Mouse (Mus musculus) hindbrain, embryonic 10.5 days (tissue): ENCODE measurements at regions not wholly inside any gene's neighbourhood (a gene's known extent, or its start where the extent isn't known, plus 50 kb on each side); places are given as distances from the start of the nearest gene placed in this dataset.

Experiments
- DNase-seq: peaks from one replicate; pipeline ENCODE4 v3.0.0-alpha.2; 2017; ENCODE audit warnings: low spot score
- H3K27ac ChIP-seq: fragments of 300-500 bp; sonication (generic); 2 replicates; pipeline ENCODE4 v1.5.1; 2016; ENCODE audit warnings: mild to moderate bottlenecking, moderate library complexity
- H3K27me3 ChIP-seq: fragments of 300-500 bp; sonication (generic); 2 replicates; pipeline ENCODE4 v1.6.1; 2016; ENCODE audit warnings: mild to moderate bottlenecking; ENCODE audit not compliant: poor library complexity, insufficient read depth, severe bottlenecking
- H3K36me3 ChIP-seq: fragments of 300-500 bp; sonication (generic); 2 replicates; pipeline ENCODE4 v1.6.1; 2016; ENCODE audit warnings: mild to moderate bottlenecking, moderate library complexity
- H3K4me1 ChIP-seq: fragments of 300-500 bp; sonication (generic); replicated peaks from 2 replicates; pipeline ENCODE4 v1.6.1; 2016; ENCODE audit warnings: mild to moderate bottlenecking
- H3K4me3 ChIP-seq: fragments of 300-500 bp; sonication (generic); 2 replicates; pipeline ENCODE4 v1.5.1; 2016; ENCODE audit warnings: mild to moderate bottlenecking, moderate library complexity
- H3K9me3 ChIP-seq: fragments of 300-500 bp; sonication (generic); 2 replicates; pipeline ENCODE4 v1.6.1; 2016; ENCODE audit warnings: mild to moderate bottlenecking, moderate library complexity
- WGBS: fragments of 180-500 bp; shearing (Covaris S2); methylation state at CpG from one replicate; pipeline ENCODE4 v1.1.7; 2016; 5-methylcytosine and 5-hydroxymethylcytosine counted together

- no peak overlapping the region for H3K27ac ChIP-seq
Measured at GRCm38 (mm10) chr2:173379736-173380135, 103.4 kb upstream of the Pmepa1 start.

GRCm38 (mm10) chr2:173380341-173380761 lies 104.0 kb upstream of the Pmepa1 start:
- no peak for DNase-seq
- 70% methylated on average over 3 of the region's 3 CpGs for whole genome bisulfite sequencing

More at GRCm38 (mm10) chr2:173379736-173380135, 103.4 kb upstream of the Pmepa1 start:
- Histone ChIP-seq H3K4me3 (no peak overlapping the region), H3K27me3 (no peaks in the 10 kb centered on the region), H3K36me3 (no peaks in the 10 kb centered on the region), H3K9me3 (no peaks in the 10 kb centered on the region), H3K4me1 (peaks cover 20% of the 10 kb centered on the region)
- 77% methylated on average over 1 of the region's 1 CpGs for WGBS
- no peak for DNase-seq

GRCm38 (mm10) chr2:173382176-173382813 lies 106.0 kb upstream of the Pmepa1 start:
- Histone ChIP-seq H3K4me3 (no peak overlapping the region), H3K27ac (peak overlapping the region; percentile 59), H3K36me3 (no peaks in the 10 kb centered on the region), H3K4me1 (peaks cover 26% of the 10 kb centered on the region), H3K27me3 (no peaks in the 10 kb centered on the region; the same call in 1 of the 2 replicates), H3K9me3 (no peaks in the 10 kb centered on the region)
- WGBS = 68% methylated on average over 7 of the region's 7 CpGs
- DNase-seq = no peak

More at GRCm38 (mm10) chr2:173380341-173380761, 104.0 kb upstream of the Pmepa1 start:
- Histone ChIP-seq H3K27ac (no peak overlapping the region), H3K27me3 (no peaks in the 10 kb centered on the region), H3K9me3 (no peaks in the 10 kb centered on the region), H3K36me3 (no peaks in the 10 kb centered on the region), H3K4me3 (no peak overlapping the region), H3K4me1 (peaks cover 26% of the 10 kb centered on the region)

- no peaks in the 10 kb centered on the region; the same call in 1 of the 2 replicates for H3K27me3 ChIP-seq
- H3K4me3 ChIP-seq = no peak overlapping the region
- no peaks in the 10 kb centered on the region for H3K9me3 ChIP-seq
- H3K27ac ChIP-seq = no peak overlapping the region
- peaks cover 18% of the 10 kb centered on the region for H3K4me1 ChIP-seq
- no peaks in the 10 kb centered on the region for H3K36me3 ChIP-seq
- no peak for DNase-seq
- WGBS = 76% methylated on average over 8 of the region's 8 CpGs
Measured at GRCm38 (mm10) chr2:173384935-173385586, 108.7 kb upstream of the Pmepa1 start.

GRCm38 (mm10) chr2:173385722-173386141 lies 109.4 kb upstream of the Pmepa1 start:
- H3K27me3 ChIP-seq = no peaks in the 10 kb centered on the region; the same call in 1 of the 2 replicates
- no peak overlapping the region for H3K4me3 ChIP-seq
- peaks cover 18% of the 10 kb centered on the region for H3K4me1 ChIP-seq
- 0 out of 2 replicates have a peak, but pooled peaks cover under 1% of the 10 kb centered on the region for H3K9me3 ChIP-seq
- no peaks in the 10 kb centered on the region for H3K36me3 ChIP-seq
- H3K27ac ChIP-seq = no peak overlapping the region; the same call in 1 of the 2 replicates
- 69% methylated on average over 9 of the region's 9 CpGs for WGBS
- no peak for DNase-seq

GRCm38 (mm10) chr2:173388140-173388539 lies 111.8 kb upstream of the Pmepa1 start:
- Histone ChIP-seq H3K4me3 (no peak overlapping the region), H3K4me1 (peaks cover 7% of the 10 kb centered on the region), H3K27me3 (no peaks in the 10 kb centered on the region; the same call in 1 of the 2 replicates), H3K9me3 (peaks cover 7% of the 10 kb centered on the region; the same call in 1 of the 2 replicates), H3K36me3 (no peaks in the 10 kb centered on the region), H3K27ac (no peak overlapping the region)
- WGBS = 79% methylated on average over 4 of the region's 4 CpGs
- DNase-seq = no peak

GRCm38 (mm10) chr2:173392557-173393323 lies 116.4 kb upstream of the Pmepa1 start:
- peaks cover 7% of the 10 kb centered on the region; the same call in 1 of the 2 replicates for H3K9me3 ChIP-seq
- 85% methylated on average over 14 of the region's 14 CpGs for WGBS
- H3K4me1 ChIP-seq = peaks cover 7% of the 10 kb centered on the region; the same call in 1 of the 2 replicates
- H3K27me3 ChIP-seq = no peaks in the 10 kb centered on the region
- H3K36me3 ChIP-seq = no peaks in the 10 kb centered on the region
- H3K27ac ChIP-seq = no peak overlapping the region
- no peak overlapping the region for H3K4me3 ChIP-seq
- DNase-seq = no peak

- 59% methylated on average over 2 of the region's 2 CpGs for WGBS
- no peak overlapping the region for H3K4me3 ChIP-seq
- peaks cover 7% of the 10 kb centered on the region; the same call in 1 of the 2 replicates for H3K4me1 ChIP-seq
- H3K27ac ChIP-seq = no peak overlapping the region
- H3K27me3 ChIP-seq = no peaks in the 10 kb centered on the region
- DNase-seq = no peak
- H3K9me3 ChIP-seq = peaks cover 7% of the 10 kb centered on the region; the same call in 1 of the 2 replicates
- H3K36me3 ChIP-seq = no peaks in the 10 kb centered on the region
Measured at GRCm38 (mm10) chr2:173393324-173393592, 116.9 kb upstream of the Pmepa1 start.

- no peaks in the 10 kb centered on the region for H3K27me3 ChIP-seq
- H3K4me1 ChIP-seq = peaks cover 7% of the 10 kb centered on the region; the same call in 1 of the 2 replicates
- no peak overlapping the region for H3K27ac ChIP-seq
- no peak overlapping the region for H3K4me3 ChIP-seq
- no peaks in the 10 kb centered on the region for H3K36me3 ChIP-seq
- WGBS = 75% methylated on average over 6 of the region's 6 CpGs
- peaks cover 7% of the 10 kb centered on the region; the same call in 1 of the 2 replicates for H3K9me3 ChIP-seq
- DNase-seq = no peak
Measured at GRCm38 (mm10) chr2:173395526-173395925, 119.2 kb upstream of the Pmepa1 start.

- Histone ChIP-seq H3K27ac (no peak overlapping the region), H3K36me3 (no peaks in the 10 kb centered on the region), H3K9me3 (no peaks in the 10 kb centered on the region), H3K4me1 (peaks cover 7% of the 10 kb centered on the region; the same call in 1 of the 2 replicates), H3K27me3 (no peaks in the 10 kb centered on the region), H3K4me3 (no peak overlapping the region)
- 96% methylated on average over 2 of the region's 2 CpGs for whole genome bisulfite sequencing
- DNase-seq = no peak
Measured at GRCm38 (mm10) chr2:173397846-173398331, 121.6 kb upstream of the Pmepa1 start.

- H3K9me3 ChIP-seq = no peaks in the 10 kb centered on the region
- H3K27ac ChIP-seq = peak overlapping the region; percentile 13; the same call in 1 of the 2 replicates
- H3K27me3 ChIP-seq = 0 out of 2 replicates have a peak, but pooled peaks cover 2% of the 10 kb centered on the region
- WGBS = 76% methylated on average over 12 of the region's 12 CpGs
- H3K36me3 ChIP-seq = no peaks in the 10 kb centered on the region
- H3K4me3 ChIP-seq = no peak overlapping the region
- DNase-seq = no peak
- peaks cover 40% of the 10 kb centered on the region for H3K4me1 ChIP-seq
Measured at GRCm38 (mm10) chr2:173405629-173406028, 116.8 kb upstream of the 1700021F07Rik start.

GRCm38 (mm10) chr2:173406344-173407094 lies 115.9 kb upstream of the 1700021F07Rik start:
- Histone ChIP-seq H3K4me1 (peaks cover 40% of the 10 kb centered on the region), H3K27me3 (0 out of 2 replicates have a peak, but pooled peaks cover 2% of the 10 kb centered on the region), H3K9me3 (no peaks in the 10 kb centered on the region), H3K4me3 (no peak overlapping the region), H3K36me3 (no peaks in the 10 kb centered on the region), H3K27ac (peak overlapping the region; percentile 59)
- peak; percentile 44 for DNase-seq
- WGBS = 48% methylated on average over 13 of the region's 13 CpGs
